Mouse (Mus musculus): ENCODE measurements around the gene Cd52.

Cd52 gene

GRCm38 (mm10) chr4:134047648-134048047 is 47.2 kb downstream of the Cd52 start:
- no peak for DNase-seq

GRCm38 (mm10) chr4:134043041-134043440 is 51.8 kb downstream of the Cd52 start:
- DNase-seq = no peak

- DNase-seq = peak; percentile 70 to 76
Observed at GRCm38 (mm10) chr4:134041317-134042123, 53.4 kb downstream of the Cd52 start.

GRCm38 (mm10) chr4:134035953-134036352 is 58.9 kb downstream of the Cd52 start:
- peak; percentile 87 to 88 for DNase-seq

All from kidney, postnatal 4 days (tissue).